Mouse (Mus musculus): ENCODE data around the gene Strada. TPM values are rescaled to one million over a fixed set of nuclear protein-coding genes. Genes with fewer than 3 reads are reported as not detected.

Strada gene
- polyA plus RNA-seq, 1 experiment from 2014 or later, result 6.4 TPM

- no peak for ATAC-seq
- H3K27me3 ChIP-seq (replicated peaks; ENCODE audit: control insufficient read depth, insufficient read depth, low read length), result no peaks in the 10 kb centered on the region
- 73% methylated on average over 5 of the region's 5 CpGs for WGBS
- H3K27ac ChIP-seq (ENCODE audit: low read depth, low read length), result no peak overlapping the region
- no peak overlapping the region for H3K4me3 ChIP-seq (ENCODE audit: low read depth, low read length)
- H3K4me2 ChIP-seq (replicated peaks; ENCODE audit: low read depth), result peak overlapping the region; percentile 89
- H3K9ac ChIP-seq (ENCODE audit: low read depth, low read length), result no peak overlapping the region
- no peak for TF ChIP-seq CTCF (IDR thresholded peaks at IDR 0.05; ENCODE audit: low read depth)
- no peaks in the 10 kb centered on the region for H3K36me3 ChIP-seq (ENCODE audit: control insufficient read depth, insufficient read depth)
- H3K9me3 ChIP-seq (ENCODE audit: control insufficient read depth), result no peaks in the 10 kb centered on the region
- H3K4me1 ChIP-seq (replicated peaks; ENCODE audit: control insufficient read depth, insufficient read depth, low read length), result peaks cover 4% of the 10 kb centered on the region; the same call in 1 of the 2 replicates
Measured at GRCm38 (mm10) chr11:106192241-106192640, 9.7 kb downstream of the Strada start.

GRCm38 (mm10) chr11:106191716-106192115, 10.3 kb downstream of the Strada start:
- no peaks in the 10 kb centered on the region for H3K36me3 ChIP-seq (ENCODE audit: control insufficient read depth, insufficient read depth)
- WGBS, result 93% methylated on average over 3 of the region's 3 CpGs
- H3K27ac ChIP-seq (ENCODE audit: low read depth, low read length), result no peak overlapping the region
- H3K9me3 ChIP-seq (ENCODE audit: control insufficient read depth), result no peaks in the 10 kb centered on the region
- H3K27me3 ChIP-seq (replicated peaks; ENCODE audit: control insufficient read depth, insufficient read depth, low read length), result no peaks in the 10 kb centered on the region
- no peak for TF ChIP-seq CTCF (IDR thresholded peaks at IDR 0.05; ENCODE audit: low read depth)
- peaks cover 4% of the 10 kb centered on the region; the same call in 1 of the 2 replicates for H3K4me1 ChIP-seq (replicated peaks; ENCODE audit: control insufficient read depth, insufficient read depth, low read length)
- H3K9ac ChIP-seq (ENCODE audit: low read depth, low read length), result no peak overlapping the region
- no peak overlapping the region for H3K4me3 ChIP-seq (ENCODE audit: low read depth, low read length)
- no peak for ATAC-seq
- no peak overlapping the region for H3K4me2 ChIP-seq (replicated peaks; ENCODE audit: low read depth)

GRCm38 (mm10) chr11:106187326-106187725, 14.6 kb downstream of the Strada start:
- WGBS, result 95% methylated on average over 4 of the region's 4 CpGs
- Histone ChIP-seq H3K36me3 (ENCODE audit: control insufficient read depth, insufficient read depth) (no peaks in the 10 kb centered on the region), H3K9me3 (ENCODE audit: control insufficient read depth) (no peaks in the 10 kb centered on the region), H3K27me3 (replicated peaks; ENCODE audit: control insufficient read depth, insufficient read depth, low read length) (no peaks in the 10 kb centered on the region), H3K4me2 (replicated peaks; ENCODE audit: low read depth) (no peak overlapping the region), H3K4me3 (ENCODE audit: low read depth, low read length) (no peak overlapping the region), H3K27ac (ENCODE audit: low read depth, low read length) (no peak overlapping the region), H3K9ac (ENCODE audit: low read depth, low read length) (no peak overlapping the region), H3K4me1 (replicated peaks; ENCODE audit: control insufficient read depth, insufficient read depth, low read length) (no peaks in the 10 kb centered on the region)
- ATAC-seq, result no peak
- no peak for TF ChIP-seq CTCF (IDR thresholded peaks at IDR 0.05; ENCODE audit: low read depth)

DNA sequence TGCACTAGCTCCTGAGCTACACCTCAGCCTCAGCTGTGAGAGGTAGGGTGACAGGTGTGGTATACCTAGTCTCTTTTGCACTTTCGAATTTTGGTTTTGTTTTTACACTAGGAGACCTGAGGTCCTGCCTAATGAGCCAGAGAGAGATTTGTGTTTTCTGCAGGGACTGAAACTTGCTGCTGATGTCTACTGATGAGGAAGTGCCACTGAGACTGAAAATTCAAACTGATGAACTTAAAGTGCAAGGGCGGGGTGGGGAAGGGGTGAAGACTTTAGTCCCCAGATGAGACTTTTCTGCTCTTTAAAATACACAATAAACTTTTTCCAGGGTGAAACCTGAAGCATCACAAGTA, 21.5 kb downstream of the Strada start:
- Histone ChIP-seq H3K4me1 (replicated peaks; ENCODE audit: control insufficient read depth, insufficient read depth, low read length) (no peaks in the 10 kb centered on the region), H3K27ac (ENCODE audit: low read depth, low read length) (no peak overlapping the region), H3K4me2 (replicated peaks; ENCODE audit: low read depth) (no peak overlapping the region), H3K9me3 (ENCODE audit: control insufficient read depth) (no peaks in the 10 kb centered on the region), H3K9ac (ENCODE audit: low read depth, low read length) (no peak overlapping the region), H3K27me3 (replicated peaks; ENCODE audit: control insufficient read depth, insufficient read depth, low read length) (no peaks in the 10 kb centered on the region), H3K4me3 (ENCODE audit: low read depth, low read length) (no peak overlapping the region), H3K36me3 (ENCODE audit: control insufficient read depth, insufficient read depth) (peaks cover 8% of the 10 kb centered on the region)
- whole genome bisulfite sequencing, result 88% methylated on average over 2 of the region's 2 CpGs
- ATAC-seq, result no peak
- TF ChIP-seq CTCF (IDR thresholded peaks at IDR 0.05; ENCODE audit: low read depth), result no peak

- Histone ChIP-seq H3K27me3 (replicated peaks; ENCODE audit: control insufficient read depth, insufficient read depth, low read length) (no peaks in the 10 kb centered on the region), H3K27ac (ENCODE audit: low read depth, low read length) (no peak overlapping the region), H3K9ac (ENCODE audit: low read depth, low read length) (no peak overlapping the region), H3K4me2 (replicated peaks; ENCODE audit: low read depth) (no peak overlapping the region), H3K4me3 (ENCODE audit: low read depth, low read length) (no peak overlapping the region), H3K4me1 (replicated peaks; ENCODE audit: control insufficient read depth, insufficient read depth, low read length) (no peaks in the 10 kb centered on the region), H3K9me3 (ENCODE audit: control insufficient read depth) (no peaks in the 10 kb centered on the region), H3K36me3 (ENCODE audit: control insufficient read depth, insufficient read depth) (peaks cover 8% of the 10 kb centered on the region)
- ATAC-seq, result no peak
- no peak for TF ChIP-seq CTCF (IDR thresholded peaks at IDR 0.05; ENCODE audit: low read depth)
- WGBS, result 69% methylated on average over 7 of the region's 7 CpGs
Measured at GRCm38 (mm10) chr11:106179711-106180448, 22.1 kb downstream of the Strada start.

DNA sequence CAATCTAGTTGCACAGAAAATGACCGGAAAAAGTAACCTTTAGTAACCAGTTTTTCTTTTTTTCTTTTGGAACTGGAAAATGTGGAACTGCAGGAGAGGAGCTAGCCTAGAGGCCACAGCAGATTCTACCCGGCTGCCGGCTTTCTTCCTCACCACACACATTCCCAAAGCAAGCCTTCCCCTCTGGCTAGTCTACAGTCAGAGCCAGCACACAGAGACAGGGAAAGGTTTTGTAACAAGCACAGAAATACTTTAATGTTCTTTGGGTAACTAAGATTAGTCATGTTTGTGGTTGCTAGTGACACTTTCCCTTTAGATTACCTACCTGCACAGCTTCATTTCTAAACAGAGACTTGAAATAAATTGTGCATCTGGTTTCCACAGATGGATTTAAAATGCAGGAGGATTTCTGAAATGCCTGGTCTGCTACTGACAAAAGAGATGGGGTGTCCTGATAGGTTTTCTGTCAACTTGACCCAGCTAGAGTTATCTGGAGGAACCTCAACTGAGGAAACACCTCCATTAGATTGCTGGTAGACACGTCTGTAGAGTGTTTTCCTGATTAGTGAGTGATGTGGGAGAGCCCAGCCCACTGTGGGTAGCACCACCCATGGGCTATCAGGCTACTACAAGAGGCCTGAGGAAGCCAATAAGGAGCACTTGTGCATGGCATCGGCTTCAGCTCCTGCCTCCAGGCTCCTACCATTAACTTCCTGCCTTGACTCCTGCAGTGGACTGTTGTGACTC, 23.8 kb downstream of the Strada start:
- Histone ChIP-seq H3K9me3 (ENCODE audit: control insufficient read depth) (no peaks in the 10 kb centered on the region), H3K36me3 (ENCODE audit: control insufficient read depth, insufficient read depth) (peaks cover 8% of the 10 kb centered on the region), H3K27ac (ENCODE audit: low read depth, low read length) (no peak overlapping the region), H3K27me3 (replicated peaks; ENCODE audit: control insufficient read depth, insufficient read depth, low read length) (no peaks in the 10 kb centered on the region), H3K4me1 (replicated peaks; ENCODE audit: control insufficient read depth, insufficient read depth, low read length) (no peaks in the 10 kb centered on the region), H3K9ac (ENCODE audit: low read depth, low read length) (no peak overlapping the region), H3K4me2 (replicated peaks; ENCODE audit: low read depth) (no peak overlapping the region), H3K4me3 (ENCODE audit: low read depth, low read length) (no peak overlapping the region)
- ATAC-seq, result no peak
- no peak for TF ChIP-seq CTCF (IDR thresholded peaks at IDR 0.05; ENCODE audit: low read depth)
- WGBS, result 71% methylated on average over 5 of the region's 5 CpGs
